9 mouse cellular contexts compared by ENCODE assay signal in genomic region chr16:18036425-18036955, GRCm38 (mm10). TPM values are rescaled to one million over a fixed set of nuclear protein-coding genes. Genes with fewer than 3 reads are reported as not detected.
DNase-seq lines count a peak whose midpoint lies in the region; ATAC-seq lines count a peak whose summit lies in the region.
"Had no signal": no experiment of that assay in that cellular context is flagged by ENCODE, and none has a peak within 500 bp of the region (broad histone marks: within the 10 kb centered on the region; RNA-seq: fewer than 3 reads in every experiment).

No protein-coding gene starts in this region.

- 13% methylated on average over 16 of the region's 16 CpGs for WGBS in embryonic facial prominence, embryonic 14.5 days
- WGBS in intestine, embryonic 14.5 days = 20% methylated on average over 16 of the region's 16 CpGs
- WGBS in liver, embryonic 12.5 days (ENCODE audit: insufficient replicate concordance) = 12% methylated on average over 16 of the region's 16 CpGs
- 16% methylated on average over 16 of the region's 16 CpGs for WGBS in neural tube, embryonic 13.5 days

- H3K4me1 ChIP-seq in embryonic facial prominence, embryonic 14.5 days (ENCODE audit: control insufficient read depth, insufficient read depth, low read length) = no peaks in the 10 kb centered on the region
- H3K4me1 ChIP-seq in intestine, embryonic 14.5 days (replicated peaks; ENCODE audit: control insufficient read depth, insufficient read depth, low read length) = no peaks in the 10 kb centered on the region
- peaks cover 9% of the 10 kb centered on the region; the same call in 1 of the 2 replicates for H3K4me1 ChIP-seq in liver, embryonic 12.5 days
- no peaks in the 10 kb centered on the region for H3K4me1 ChIP-seq in neural tube, embryonic 13.5 days (replicated peaks)
- H3K4me1 ChIP-seq: hindbrain, embryonic 15.5 days had no signal

- H3K4me2 ChIP-seq in embryonic facial prominence, embryonic 14.5 days (ENCODE audit: low read depth, low read length) = no peak overlapping the region
- no peak overlapping the region for H3K4me2 ChIP-seq in intestine, embryonic 14.5 days (ENCODE audit: low read length)
- peak overlapping the region; percentile 1; the same call in 1 of the 2 replicates for H3K4me2 ChIP-seq in liver, embryonic 12.5 days
- no peak overlapping the region for H3K4me2 ChIP-seq in neural tube, embryonic 13.5 days
- H3K4me2 ChIP-seq: hindbrain, embryonic 15.5 days had no signal

- H3K27me3 ChIP-seq in embryonic facial prominence, embryonic 14.5 days (replicated peaks; ENCODE audit: control insufficient read depth, insufficient read depth, low read length) = peaks cover 6% of the 10 kb centered on the region; the same call in 1 of the 2 replicates
- no peaks in the 10 kb centered on the region for H3K27me3 ChIP-seq in intestine, embryonic 14.5 days (replicated peaks; ENCODE audit: control insufficient read depth, insufficient read depth, low read length)
- peaks cover 33% of the 10 kb centered on the region; the same call in 1 of the 2 replicates for H3K27me3 ChIP-seq in liver, embryonic 12.5 days (replicated peaks)
- H3K27me3 ChIP-seq in neural tube, embryonic 13.5 days = peaks cover 12% of the 10 kb centered on the region; the same call in 1 of the 2 replicates
- H3K27me3 ChIP-seq: hindbrain, embryonic 15.5 days had no signal

- ATAC-seq in embryonic facial prominence, embryonic 14.5 days (ENCODE audit: low read depth) = peak; percentile 30; the same call in 1 of the 2 replicates
- peak; percentile 55; the same call in 1 of the 2 replicates for ATAC-seq in intestine, embryonic 14.5 days (replicated peaks; ENCODE audit: low FRiP score, low TSS enrichment, low read depth)
- ATAC-seq in liver, embryonic 12.5 days = peak; percentile 82
- 0 out of 2 replicates have a peak, but pooled peaks have one; percentile 40 for ATAC-seq in neural tube, embryonic 13.5 days (ENCODE audit: low read depth)

- H3K27ac ChIP-seq in embryonic facial prominence, embryonic 14.5 days (replicated peaks; ENCODE audit: low read depth, low read length) = no peak overlapping the region
- no peak overlapping the region for H3K27ac ChIP-seq in intestine, embryonic 14.5 days (ENCODE audit: low read depth)
- no peak overlapping the region for H3K27ac ChIP-seq in liver, embryonic 12.5 days
- H3K27ac ChIP-seq in neural tube, embryonic 13.5 days (replicated peaks) = no peak overlapping the region
- H3K27ac ChIP-seq: hindbrain, embryonic 15.5 days had no signal

- no peak overlapping the region for H3K4me3 ChIP-seq in embryonic facial prominence, embryonic 14.5 days (ENCODE audit: low read depth, low read length)
- no peak overlapping the region for H3K4me3 ChIP-seq in intestine, embryonic 14.5 days (ENCODE audit: low read depth, low read length)
- no peak overlapping the region for H3K4me3 ChIP-seq in liver, embryonic 12.5 days
- no peak overlapping the region for H3K4me3 ChIP-seq in neural tube, embryonic 13.5 days
- H3K4me3 ChIP-seq: hindbrain, embryonic 15.5 days had no signal

- no peaks in the 10 kb centered on the region for H3K36me3 ChIP-seq in embryonic facial prominence, embryonic 14.5 days (ENCODE audit: control insufficient read depth, insufficient read depth, low read length)
- H3K36me3 ChIP-seq in intestine, embryonic 14.5 days (ENCODE audit: control insufficient read depth, insufficient read depth, low read length) = no peaks in the 10 kb centered on the region
- H3K36me3 ChIP-seq in liver, embryonic 12.5 days = no peaks in the 10 kb centered on the region
- H3K36me3 ChIP-seq in neural tube, embryonic 13.5 days = no peaks in the 10 kb centered on the region
- H3K36me3 ChIP-seq: hindbrain, embryonic 15.5 days had no signal

- no peaks in the 10 kb centered on the region for H3K9me3 ChIP-seq in embryonic facial prominence, embryonic 14.5 days (ENCODE audit: control insufficient read depth, low read length)
- H3K9me3 ChIP-seq in intestine, embryonic 14.5 days (ENCODE audit: control insufficient read depth, low read length) = no peaks in the 10 kb centered on the region
- H3K9me3 ChIP-seq in liver, embryonic 12.5 days (replicated peaks) = no peaks in the 10 kb centered on the region
- no peaks in the 10 kb centered on the region for H3K9me3 ChIP-seq in neural tube, embryonic 13.5 days
- H3K9me3 ChIP-seq: hindbrain, embryonic 15.5 days had no signal

- DNase-seq in ovary, postnatal 36 days (ENCODE audit: low spot score) = peak; percentile 37
- no peak for DNase-seq in ovary, postnatal 10 days (ENCODE audit: low spot score)
- peak; percentile 97 for DNase-seq in ZHBTc4 (ENCODE audit: low read depth, low spot score)
- peak; percentile 35 for DNase-seq in embryonic facial prominence, embryonic 14.5 days (ENCODE audit: low spot score)
- DNase-seq in intestine, embryonic 14.5 days (ENCODE audit: low spot score) = peak; percentile 72
- DNase-seq in thymus, postnatal 4 days = peak; percentile 88

- no peak overlapping the region for H3K9ac ChIP-seq in embryonic facial prominence, embryonic 14.5 days (ENCODE audit: low read depth, low read length)
- no peak overlapping the region for H3K9ac ChIP-seq in intestine, embryonic 14.5 days (ENCODE audit: low read length)
- no peak overlapping the region for H3K9ac ChIP-seq in liver, embryonic 12.5 days
- no peak overlapping the region for H3K9ac ChIP-seq in neural tube, embryonic 13.5 days
- H3K9ac ChIP-seq: hindbrain, embryonic 15.5 days had no signal

RNA-seq across cellular contexts. Expression of gene Dgcr6, which starts 16.2 kb away (rescaled TPM):
- 89.9 and 96.8 TPM in 2 replicates for polyA plus RNA-seq in embryonic facial prominence, embryonic 14.5 days (2014; fragmentation: Nextera tagmentation; extraction: Ambion mirVana)
- polyA plus RNA-seq in intestine, embryonic 14.5 days (2014; fragmentation: Nextera tagmentation; extraction: Ambion mirVana) = 85.8 and 88.1 TPM in 2 replicates
- 40.4 and 40.5 TPM in 2 replicates for polyA plus RNA-seq in liver, embryonic 12.5 days (2016; fragmentation: Nextera tagmentation; extraction: Ambion mirVana)
- 170 and 172 TPM in 2 replicates for polyA plus RNA-seq in neural tube, embryonic 13.5 days (2015; fragmentation: Nextera tagmentation; extraction: Ambion mirVana)

RNA-seq across cellular contexts. Expression of gene Prodh, which starts 53.5 kb away (rescaled TPM):
- polyA plus RNA-seq in embryonic facial prominence, embryonic 14.5 days (2014; fragmentation: Nextera tagmentation; extraction: Ambion mirVana) = 7.2 and 7.7 TPM in 2 replicates
- polyA plus RNA-seq in intestine, embryonic 14.5 days (2014; fragmentation: Nextera tagmentation; extraction: Ambion mirVana) = 16.5 and 18.2 TPM in 2 replicates
- polyA plus RNA-seq in liver, embryonic 12.5 days (2016; fragmentation: Nextera tagmentation; extraction: Ambion mirVana) = 8.6 and 10.1 TPM in 2 replicates
- 3.2 and 4.7 TPM in 2 replicates for polyA plus RNA-seq in neural tube, embryonic 13.5 days (2015; fragmentation: Nextera tagmentation; extraction: Ambion mirVana)

RNA-seq across cellular contexts. Expression of gene Vpreb2, which starts 56.3 kb away (rescaled TPM):
- polyA plus RNA-seq in embryonic facial prominence, embryonic 14.5 days (2014; fragmentation: Nextera tagmentation; extraction: Ambion mirVana) = 0.31 TPM in 1 of 2 replicates, not detected in the other
- not detected in 2 replicates for polyA plus RNA-seq in intestine, embryonic 14.5 days (2014; fragmentation: Nextera tagmentation; extraction: Ambion mirVana)
- polyA plus RNA-seq in liver, embryonic 12.5 days (2016; fragmentation: Nextera tagmentation; extraction: Ambion mirVana) = not detected in 2 replicates
- polyA plus RNA-seq in neural tube, embryonic 13.5 days (2015; fragmentation: Nextera tagmentation; extraction: Ambion mirVana) = not detected in 2 replicates
- polyA plus RNA-seq: hindbrain, embryonic 15.5 days had no signal

Comparison
In these comparisons a context has a peak if more than half of its experiments do, and no peak if none do; other contexts are left out.
1. ATAC-seq: peak in every context shown above with its lines; median percentile 82 in liver, embryonic 12.5 days; 55 in intestine, embryonic 14.5 days; 40 in neural tube, embryonic 13.5 days; 30 in embryonic facial prominence, embryonic 14.5 days.